Mouse (Mus musculus): ENCODE results near the gene Spag9. TPM values are rescaled to one million over a fixed set of nuclear protein-coding genes. Genes with fewer than 3 reads are reported as not detected.
A peak's percentile ranks its signal among the peaks of the same experiment; 100 is the strongest.
"Not testable (repeated sequence)": the region's sequence is repeated elsewhere in the genome, so short reads cannot be mapped to it uniquely, and the experiment has no call there.

Gene Spag9
- polyA plus RNA-seq, 1 experiment: 126 TPM

- not testable (repeated sequence) for H3K4me3 ChIP-seq (ENCODE audit: insufficient read depth, low read length); H3K4me1 ChIP-seq (ENCODE audit: control insufficient read depth, insufficient read depth, low read length); H3K27ac ChIP-seq (ENCODE audit: insufficient read depth, low read length)
- TF ChIP-seq CTCF (IDR thresholded peaks at IDR 0.05; ENCODE audit: extremely low read depth, insufficient read depth, low read length): 0 out of 2 replicates have a peak, but pooled peaks have one; percentile 6
These were observed 91.1 kb downstream of the Spag9 start for GRCm38 (mm10) chr11:94086966-94087365.

- TF ChIP-seq CTCF (IDR thresholded peaks at IDR 0.05; ENCODE audit: extremely low read depth, insufficient read depth, low read length) (no peak), POLR2A (IDR thresholded peaks at IDR 0.05; ENCODE audit: extremely low read depth, insufficient read depth, low read length) (no peak)
- H3K4me1 ChIP-seq (ENCODE audit: control insufficient read depth, insufficient read depth, low read length): no peaks in the 10 kb centered on the region
These were observed 94.6 kb downstream of the Spag9 start for GRCm38 (mm10) chr11:94090496-94090895.

DNA sequence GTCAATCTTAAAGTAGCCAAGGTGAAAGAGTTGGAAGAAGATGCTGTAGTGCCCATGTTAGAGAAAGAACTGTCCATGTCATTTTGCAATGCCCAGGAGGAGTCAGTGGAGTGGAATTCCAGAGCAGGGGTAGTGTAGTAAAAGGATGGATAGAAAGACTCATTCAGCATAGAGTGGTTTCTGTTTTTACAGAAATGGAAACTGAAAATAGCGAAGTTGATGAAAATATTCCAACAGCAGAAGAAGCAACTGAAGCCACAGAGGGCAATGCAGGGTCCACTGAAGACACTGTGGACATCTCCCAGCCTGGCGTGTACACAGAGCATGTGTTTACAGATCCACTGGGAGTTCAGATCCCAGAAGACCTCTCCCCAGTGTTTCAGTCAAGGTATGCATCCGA is 101.6 kb downstream of the Spag9 start:
- H3K4me3 ChIP-seq (ENCODE audit: insufficient read depth, low read length): no peak overlapping the region
- TF ChIP-seq CTCF (IDR thresholded peaks at IDR 0.05; ENCODE audit: extremely low read depth, insufficient read depth, low read length) (no peak), POLR2A (IDR thresholded peaks at IDR 0.05; ENCODE audit: extremely low read depth, insufficient read depth, low read length) (no peak)

More at GRCm38 (mm10) chr11:94090496-94090895, 94.6 kb downstream of the Spag9 start:
- no peak overlapping the region for H3K4me3 ChIP-seq (ENCODE audit: insufficient read depth, low read length)
- no peak overlapping the region for H3K27ac ChIP-seq (ENCODE audit: insufficient read depth, low read length)

GRCm38 (mm10) chr11:94098840-94099239 is 102.9 kb downstream of the Spag9 start:
- Histone ChIP-seq H3K27ac (ENCODE audit: insufficient read depth, low read length) (no peak overlapping the region), H3K4me3 (ENCODE audit: insufficient read depth, low read length) (no peak overlapping the region), H3K4me1 (ENCODE audit: control insufficient read depth, insufficient read depth, low read length) (no peaks in the 10 kb centered on the region)
- no peak for TF ChIP-seq CTCF (IDR thresholded peaks at IDR 0.05; ENCODE audit: extremely low read depth, insufficient read depth, low read length)
- no peak for TF ChIP-seq POLR2A (IDR thresholded peaks at IDR 0.05; ENCODE audit: extremely low read depth, insufficient read depth, low read length)

More for the DNA sequence above, 101.6 kb downstream of the Spag9 start:
- H3K4me1 ChIP-seq (ENCODE audit: control insufficient read depth, insufficient read depth, low read length): no peaks in the 10 kb centered on the region
- no peak overlapping the region for H3K27ac ChIP-seq (ENCODE audit: insufficient read depth, low read length)

- Histone ChIP-seq H3K4me1 (ENCODE audit: control insufficient read depth, insufficient read depth, low read length) (peaks cover 2% of the 10 kb centered on the region; the same call in 1 of the 2 replicates), H3K4me3 (ENCODE audit: insufficient read depth, low read length) (no peak overlapping the region), H3K27ac (ENCODE audit: insufficient read depth, low read length) (no peak overlapping the region)
- TF ChIP-seq CTCF (IDR thresholded peaks at IDR 0.05; ENCODE audit: extremely low read depth, insufficient read depth, low read length) (no peak), POLR2A (IDR thresholded peaks at IDR 0.05; ENCODE audit: extremely low read depth, insufficient read depth, low read length) (no peak)
These were observed 117.9 kb downstream of the Spag9 start for GRCm38 (mm10) chr11:94113795-94114194.

GRCm38 (mm10) chr11:94115408-94115807 is 119.5 kb downstream of the Spag9 start:
- no peak for TF ChIP-seq CTCF (IDR thresholded peaks at IDR 0.05; ENCODE audit: extremely low read depth, insufficient read depth, low read length)
- TF ChIP-seq POLR2A (IDR thresholded peaks at IDR 0.05; ENCODE audit: extremely low read depth, insufficient read depth, low read length): no peak
- H3K27ac ChIP-seq (ENCODE audit: insufficient read depth, low read length): no peak overlapping the region
- no peak overlapping the region for H3K4me3 ChIP-seq (ENCODE audit: insufficient read depth, low read length)
- H3K4me1 ChIP-seq (ENCODE audit: control insufficient read depth, insufficient read depth, low read length): peaks cover 2% of the 10 kb centered on the region; the same call in 1 of the 2 replicates

DNA sequence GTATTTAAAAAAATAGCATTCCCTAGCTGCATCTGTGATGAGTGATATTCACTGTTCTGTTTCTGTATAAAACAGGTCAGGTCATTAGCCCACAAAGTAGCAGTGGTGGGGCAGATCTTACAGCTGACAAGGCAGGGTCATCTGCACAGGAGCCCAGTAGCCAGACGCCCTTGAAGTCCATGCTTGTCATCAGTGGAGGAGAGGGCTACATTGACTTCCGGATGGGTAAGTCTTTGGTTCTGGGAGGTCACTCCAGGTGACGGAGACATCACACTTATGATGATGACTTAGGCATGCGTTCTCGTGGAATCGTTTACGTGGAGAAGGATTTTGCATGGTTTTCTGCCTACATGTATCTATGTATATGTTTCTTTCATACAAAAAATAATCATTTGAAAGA is 120.8 kb downstream of the Spag9 start:
- Histone ChIP-seq H3K4me1 (ENCODE audit: control insufficient read depth, insufficient read depth, low read length) (peaks cover 2% of the 10 kb centered on the region; the same call in 1 of the 2 replicates), H3K4me3 (ENCODE audit: insufficient read depth, low read length) (no peak overlapping the region), H3K27ac (ENCODE audit: insufficient read depth, low read length) (no peak overlapping the region)
- no peak for TF ChIP-seq CTCF (IDR thresholded peaks at IDR 0.05; ENCODE audit: extremely low read depth, insufficient read depth, low read length)
- TF ChIP-seq POLR2A (IDR thresholded peaks at IDR 0.05; ENCODE audit: extremely low read depth, insufficient read depth, low read length): no peak

- H3K27ac ChIP-seq (ENCODE audit: insufficient read depth, low read length): no peak overlapping the region
- TF ChIP-seq CTCF (IDR thresholded peaks at IDR 0.05; ENCODE audit: extremely low read depth, insufficient read depth, low read length): no peak
- H3K4me1 ChIP-seq (ENCODE audit: control insufficient read depth, insufficient read depth, low read length): peaks cover 2% of the 10 kb centered on the region; the same call in 1 of the 2 replicates
- H3K4me3 ChIP-seq (ENCODE audit: insufficient read depth, low read length): no peak overlapping the region
These were observed 121.9 kb downstream of the Spag9 start for GRCm38 (mm10) chr11:94117836-94118235.

DNA sequence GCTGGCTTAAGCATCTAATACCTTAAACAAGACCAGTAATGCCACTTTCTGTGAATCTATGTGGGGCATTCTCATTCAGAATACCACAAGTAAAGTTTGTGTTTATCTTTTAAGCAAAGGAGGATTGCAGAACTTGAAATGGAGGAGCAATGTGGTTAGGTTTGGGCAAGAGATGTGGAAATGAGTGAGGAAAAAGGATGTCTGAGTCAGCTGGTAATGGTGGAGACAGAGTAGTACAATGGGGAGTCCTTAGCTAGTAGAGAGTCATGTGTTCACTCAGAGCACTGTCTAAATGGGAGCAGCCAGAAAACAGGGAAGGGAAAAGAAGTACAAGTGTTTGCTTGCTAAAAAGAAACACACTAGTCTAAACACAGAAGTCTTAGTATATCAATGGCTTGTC is 122.7 kb downstream of the Spag9 start:
- TF ChIP-seq POLR2A (IDR thresholded peaks at IDR 0.05; ENCODE audit: extremely low read depth, insufficient read depth, low read length) (no peak), CTCF (IDR thresholded peaks at IDR 0.05; ENCODE audit: extremely low read depth, insufficient read depth, low read length) (no peak)
- Histone ChIP-seq H3K4me1 (ENCODE audit: control insufficient read depth, insufficient read depth, low read length) (peaks cover 2% of the 10 kb centered on the region; the same call in 1 of the 2 replicates), H3K4me3 (ENCODE audit: insufficient read depth, low read length) (no peak overlapping the region), H3K27ac (ENCODE audit: insufficient read depth, low read length) (no peak overlapping the region)

GRCm38 (mm10) chr11:94120690-94121089 is 124.8 kb downstream of the Spag9 start:
- H3K27ac ChIP-seq (ENCODE audit: insufficient read depth, low read length): peak overlapping the region; percentile 94
- TF ChIP-seq CTCF (IDR thresholded peaks at IDR 0.05; ENCODE audit: extremely low read depth, insufficient read depth, low read length) (no peak), POLR2A (IDR thresholded peaks at IDR 0.05; ENCODE audit: extremely low read depth, insufficient read depth, low read length) (no peak)
- peaks cover 2% of the 10 kb centered on the region; the same call in 1 of the 2 replicates for H3K4me1 ChIP-seq (ENCODE audit: control insufficient read depth, insufficient read depth, low read length)
- H3K4me3 ChIP-seq (ENCODE audit: insufficient read depth, low read length): no peak overlapping the region
